Mouse (Mus musculus): Measurements from ENCODE around the gene Myocos. TPM values are rescaled to one million over a fixed set of nuclear protein-coding genes. Genes with fewer than 3 reads are reported as not detected.

Myocos gene
- not detected in 2 replicates for polyA plus RNA-seq (2012; rRNA removed)

DNA sequence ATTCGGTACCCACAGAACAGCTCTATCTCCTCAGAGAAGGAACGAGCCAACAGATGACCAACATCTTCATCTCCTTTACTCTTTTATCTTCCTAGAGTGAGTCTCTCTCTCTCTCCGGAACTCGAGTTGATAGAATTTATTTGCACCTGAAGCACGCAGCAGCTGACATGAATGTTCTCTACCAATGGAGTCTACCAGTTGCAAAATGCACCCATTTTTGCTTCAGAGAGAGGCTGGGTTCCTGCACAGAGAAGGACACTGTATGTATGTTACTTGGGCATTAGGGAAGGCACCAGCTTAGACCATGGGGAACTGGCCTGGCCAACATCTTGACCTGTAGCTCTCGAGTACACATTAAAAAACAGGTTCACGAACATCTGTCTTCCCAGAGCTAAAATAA is at the start of gene Myocos:
Myocos (minus strand) TSS at position 101 of the 400 bp plus-strand sequence.

DNA sequence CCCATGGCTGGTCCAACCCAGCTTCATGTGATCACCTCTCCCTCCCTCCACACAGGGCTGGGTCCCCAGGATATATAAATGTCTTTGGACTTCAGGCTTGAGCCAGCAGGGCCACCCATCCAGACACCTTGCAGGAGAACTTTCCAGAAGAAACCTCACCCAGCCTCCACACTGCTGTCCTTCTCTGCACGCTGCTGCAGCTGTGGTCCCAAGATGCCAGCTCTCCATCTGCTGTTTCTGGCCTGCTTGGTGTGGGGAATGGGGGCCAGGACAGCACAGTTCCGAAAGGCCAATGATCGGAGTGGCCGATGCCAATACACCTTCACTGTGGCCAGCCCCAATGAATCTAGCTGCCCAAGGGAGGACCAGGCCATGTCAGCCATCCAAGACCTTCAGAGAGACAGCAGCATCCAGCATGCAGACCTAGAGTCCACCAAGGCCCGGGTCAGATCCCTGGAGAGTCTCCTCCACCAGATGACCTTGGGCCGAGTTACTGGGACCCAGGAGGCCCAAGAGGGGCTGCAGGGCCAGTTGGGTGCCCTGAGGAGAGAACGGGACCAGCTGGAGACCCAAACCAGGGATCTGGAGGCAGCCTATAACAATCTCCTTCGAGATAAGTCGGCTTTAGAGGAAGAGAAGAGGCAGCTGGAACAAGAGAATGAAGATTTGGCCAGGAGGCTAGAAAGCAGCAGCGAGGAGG is 18.8 kb downstream of the Myocos start, which contains the start of gene Myoc:
Myoc (plus strand) TSS at position 105 of the 700 bp plus-strand sequence.

Other genes starting within 250 kb of the Myocos start
- gene Dnm3, start 180.2 kb downstream of the Myocos start, polyA plus RNA-seq (2012; rRNA removed) = 1.1 and 1.2 TPM in 2 replicates
- 3.9 and 4.6 TPM in 2 replicates for gene Mettl13, start 109.7 kb downstream of the Myocos start, polyA plus RNA-seq (2012; rRNA removed)
- 11.8 and 19.0 TPM in 2 replicates for gene Vamp4, start 87.7 kb downstream of the Myocos start, polyA plus RNA-seq (2012; rRNA removed)
- 0.42 and 0.80 TPM in 2 replicates for gene Myoc, start 19.1 kb downstream of the Myocos start, polyA plus RNA-seq (2012; rRNA removed)
- 23.2 and 23.7 TPM in 2 replicates for gene Prrc2c, start 82.3 kb upstream of the Myocos start, polyA plus RNA-seq (2012; rRNA removed)
- gene Fmo4, start 155.8 kb upstream of the Myocos start, polyA plus RNA-seq (2012; rRNA removed) = 1.0 and 1.3 TPM in 2 replicates
- gene Fmo1, start 208.4 kb upstream of the Myocos start, polyA plus RNA-seq (2012; rRNA removed) = 3.8 and 6.2 TPM in 2 replicates
- gene Fmo2, start 240.5 kb upstream of the Myocos start, polyA plus RNA-seq (2012; rRNA removed) = 5.7 and 6.8 TPM in 2 replicates